Mouse (Mus musculus) thymus, postnatal 4 days (tissue): ENCODE measurements around the gene Zmat5.

Source experiments
- DNase-seq: peaks from one replicate; pipeline ENCODE4 v3.0.0; 2021

Gene Zmat5

GRCm38 (mm10) chr11:4784629-4785142 lies 80.2 kb downstream of the Zmat5 start:
- DNase-seq = no peak
